Mouse (Mus musculus) liver, embryonic 14.5 days (tissue): Measurements from ENCODE around the gene Ddx25.

Experiments
- CTCF ChIP-seq: IDR thresholded peaks from 2 replicates; pipeline ENCODE4 v1.5.1; 2016; ENCODE audit warnings: antibody characterized with exemption, low read depth, control low read depth
- EP300 ChIP-seq: IDR thresholded peaks from 2 replicates; pipeline ENCODE4 v1.6.1; 2016; ENCODE audit warnings: antibody characterized with exemption, low read depth

GRCm38 (mm10) chr9:35522821-35523515, 35.4 kb downstream of the Ddx25 start:
- no peak for TF ChIP-seq CTCF
- TF ChIP-seq EP300 = no peak
